ENCODE assay signal across 22 mouse cellular contexts in the genomic region with DNA sequence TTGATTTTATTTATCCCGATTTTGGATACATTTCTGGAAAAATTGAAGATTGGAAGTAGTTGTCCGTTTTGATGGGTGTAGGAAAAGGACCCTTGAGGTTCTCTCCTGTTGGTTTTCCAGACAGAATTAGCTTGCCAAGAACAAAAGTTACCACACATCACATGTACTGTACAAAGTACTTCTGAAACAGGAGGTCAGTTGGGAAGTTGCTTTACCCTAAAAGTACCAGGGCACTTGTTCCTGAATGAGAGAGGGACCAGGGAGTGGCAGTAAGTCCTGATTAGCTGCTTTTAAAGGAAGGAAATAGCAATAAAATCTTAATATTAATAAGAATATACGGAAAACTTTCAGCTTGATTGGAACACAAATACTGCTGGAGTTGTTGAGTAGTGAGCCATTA.
"Had no signal": no experiment of that assay in that cellular context is flagged by ENCODE, and none has a peak within 500 bp of the region (broad histone marks: within the 10 kb centered on the region; RNA-seq: fewer than 3 reads in every experiment).

No protein-coding gene starts in this region.

- H3K36me3 ChIP-seq: limb, embryonic 13.5 days; neural tube, embryonic 12.5 days had no signal

- H3K27me3 ChIP-seq: limb, embryonic 13.5 days; neural tube, embryonic 12.5 days; neural tube, embryonic 15.5 days had no signal

- H3K27ac ChIP-seq: kidney, postnatal 0 days; limb, embryonic 10.5 days; limb, embryonic 13.5 days; liver, embryonic 14.5 days; neural tube, embryonic 12.5 days; neural tube, embryonic 15.5 days; stomach, postnatal 0 days had no signal

- H3K4me1 ChIP-seq: limb, embryonic 10.5 days; limb, embryonic 13.5 days; neural tube, embryonic 12.5 days; neural tube, embryonic 15.5 days had no signal

- ATAC-seq: inflammation-experienced regulatory T-cells, adult 6 months; intestine, embryonic 16.5 days had no signal

- DNase-seq: kidney, adult 18-20 months; kidney, postnatal 25 days; layer of hippocampus, adult 9-11 months; liver; lung, embryonic 14.5 days; lung, postnatal 4 days; midbrain, embryonic 14.5 days; right cerebral cortex, adult 18-20 months; right cerebral cortex, postnatal 14 days; right cerebral cortex, postnatal 4 days; thymus, postnatal 25 days had no signal

- H3K4me3 ChIP-seq: layer of hippocampus, adult 2 months; limb, embryonic 10.5 days; limb, embryonic 13.5 days; neural tube, embryonic 12.5 days; neural tube, embryonic 15.5 days had no signal

- H3K9me3 ChIP-seq: limb, embryonic 10.5 days; limb, embryonic 13.5 days; neural tube, embryonic 12.5 days; neural tube, embryonic 15.5 days had no signal

- H3K4me2 ChIP-seq: limb, embryonic 13.5 days; lung, embryonic 14.5 days; midbrain, embryonic 11.5 days; neural tube, embryonic 12.5 days; neural tube, embryonic 15.5 days had no signal

- H3K9ac ChIP-seq: limb, embryonic 13.5 days; liver, embryonic 14.5 days; lung, embryonic 14.5 days; neural tube, embryonic 12.5 days; neural tube, embryonic 15.5 days had no signal
